Mouse (Mus musculus): ENCODE results near the gene Gm20388. TPM values are rescaled to one million over a fixed set of nuclear protein-coding genes. Genes with fewer than 3 reads are reported as not detected.
A peak's percentile ranks its signal among the peaks of the same experiment; 100 is the strongest.

Gene Gm20388
- polyA plus RNA-seq, 1 experiment from 2014 or later = not detected

DNA sequence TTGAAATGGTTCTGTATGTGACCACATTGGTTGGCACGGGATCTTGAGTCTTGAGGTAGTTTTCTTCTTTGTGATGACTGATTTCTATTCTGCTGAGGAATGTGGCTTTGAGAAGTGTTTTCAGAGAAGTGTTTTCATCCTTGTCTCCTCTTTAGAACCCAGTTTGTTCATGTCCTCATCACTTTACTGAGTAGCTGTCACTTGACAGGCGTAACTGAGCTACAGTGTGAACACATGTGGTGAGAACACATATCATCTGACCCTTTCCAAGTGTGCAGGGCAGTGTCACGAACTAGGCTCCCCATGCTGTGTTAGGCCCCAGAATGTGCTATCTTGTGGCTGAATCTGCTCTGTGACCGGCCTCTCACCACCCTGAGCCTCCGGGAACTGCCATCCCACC is 2181.8 kb downstream of the Gm20388 start:
- Histone ChIP-seq H3K27ac (ENCODE audit: low read depth, low read length) (no peak overlapping the region), H3K9ac (ENCODE audit: low read depth, low read length) (no peak overlapping the region), H3K27me3 (replicated peaks; ENCODE audit: control insufficient read depth, insufficient read depth, low read length) (no peaks in the 10 kb centered on the region), H3K36me3 (ENCODE audit: control insufficient read depth, insufficient read depth) (no peaks in the 10 kb centered on the region), H3K9me3 (ENCODE audit: control insufficient read depth) (no peaks in the 10 kb centered on the region), H3K4me1 (replicated peaks; ENCODE audit: control insufficient read depth, insufficient read depth, low read length) (no peaks in the 10 kb centered on the region), H3K4me3 (ENCODE audit: low read depth, low read length) (no peak overlapping the region), H3K4me2 (replicated peaks; ENCODE audit: low read depth) (no peak overlapping the region)
- WGBS = 89% methylated on average over 5 of the region's 5 CpGs
- ATAC-seq = no peak
- TF ChIP-seq CTCF (IDR thresholded peaks at IDR 0.05; ENCODE audit: low read depth) = no peak

DNA sequence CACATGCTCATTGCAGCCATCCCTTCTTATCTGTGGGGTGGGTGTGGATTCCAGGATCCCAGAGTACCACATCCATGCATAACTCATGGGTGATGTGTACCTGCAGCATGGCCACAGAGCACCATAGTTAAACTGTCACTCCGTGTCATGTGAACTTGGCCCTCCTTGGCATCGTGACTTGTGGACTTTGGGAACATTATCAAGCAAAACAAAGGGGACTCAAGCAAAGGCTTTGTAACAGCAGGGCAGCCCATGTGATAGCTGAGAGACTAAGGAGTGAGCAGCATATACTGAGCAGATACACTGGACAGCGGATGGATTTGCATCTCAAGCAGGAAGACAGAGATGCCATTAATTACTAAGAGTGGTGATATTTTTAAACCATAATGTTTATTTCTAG is 2188.1 kb downstream of the Gm20388 start:
- Histone ChIP-seq H3K4me3 (ENCODE audit: low read depth, low read length) (no peak overlapping the region), H3K27me3 (replicated peaks; ENCODE audit: control insufficient read depth, insufficient read depth, low read length) (no peaks in the 10 kb centered on the region), H3K9ac (ENCODE audit: low read depth, low read length) (no peak overlapping the region), H3K9me3 (ENCODE audit: control insufficient read depth) (no peaks in the 10 kb centered on the region), H3K36me3 (ENCODE audit: control insufficient read depth, insufficient read depth) (no peaks in the 10 kb centered on the region), H3K4me2 (replicated peaks; ENCODE audit: low read depth) (no peak overlapping the region), H3K4me1 (replicated peaks; ENCODE audit: control insufficient read depth, insufficient read depth, low read length) (no peaks in the 10 kb centered on the region), H3K27ac (ENCODE audit: low read depth, low read length) (no peak overlapping the region)
- peak; percentile 73 for ATAC-seq
- WGBS = 44% methylated on average over 3 of the region's 3 CpGs
- no peak for TF ChIP-seq CTCF (IDR thresholded peaks at IDR 0.05; ENCODE audit: low read depth)

DNA sequence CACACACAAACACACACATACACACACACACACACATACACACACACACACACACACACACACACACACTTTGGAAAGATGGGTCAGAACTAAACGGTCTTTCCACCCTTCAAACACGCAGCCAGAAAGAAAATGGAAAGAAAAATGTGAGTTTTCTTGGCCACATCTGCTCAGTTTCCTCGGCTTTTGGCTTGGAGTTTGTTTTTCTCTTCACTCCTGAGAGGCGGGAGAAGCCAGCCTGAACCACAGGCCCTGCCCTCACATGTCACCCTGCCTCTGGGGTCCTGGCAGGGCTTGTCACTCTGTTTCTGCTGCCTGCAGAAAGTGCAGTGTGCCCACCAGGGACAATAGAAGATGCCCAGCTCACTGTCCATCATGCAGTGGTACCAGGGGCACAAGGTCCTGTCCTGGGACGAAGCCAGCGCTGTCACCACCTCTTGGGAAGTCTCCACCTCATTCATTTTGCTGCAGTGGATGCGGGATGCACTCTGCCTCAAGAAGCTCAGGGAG is 2189.1 kb downstream of the Gm20388 start:
- TF ChIP-seq CTCF (IDR thresholded peaks at IDR 0.05; ENCODE audit: low read depth) = no peak
- Histone ChIP-seq H3K4me2 (replicated peaks; ENCODE audit: low read depth) (no peak overlapping the region), H3K27me3 (replicated peaks; ENCODE audit: control insufficient read depth, insufficient read depth, low read length) (no peaks in the 10 kb centered on the region), H3K9ac (ENCODE audit: low read depth, low read length) (no peak overlapping the region), H3K36me3 (ENCODE audit: control insufficient read depth, insufficient read depth) (no peaks in the 10 kb centered on the region), H3K4me3 (ENCODE audit: low read depth, low read length) (no peak overlapping the region), H3K9me3 (ENCODE audit: control insufficient read depth) (no peaks in the 10 kb centered on the region), H3K27ac (ENCODE audit: low read depth, low read length) (no peak overlapping the region), H3K4me1 (replicated peaks; ENCODE audit: control insufficient read depth, insufficient read depth, low read length) (no peaks in the 10 kb centered on the region)
- ATAC-seq = no peak
- WGBS = 68% methylated on average over 7 of the region's 7 CpGs

DNA sequence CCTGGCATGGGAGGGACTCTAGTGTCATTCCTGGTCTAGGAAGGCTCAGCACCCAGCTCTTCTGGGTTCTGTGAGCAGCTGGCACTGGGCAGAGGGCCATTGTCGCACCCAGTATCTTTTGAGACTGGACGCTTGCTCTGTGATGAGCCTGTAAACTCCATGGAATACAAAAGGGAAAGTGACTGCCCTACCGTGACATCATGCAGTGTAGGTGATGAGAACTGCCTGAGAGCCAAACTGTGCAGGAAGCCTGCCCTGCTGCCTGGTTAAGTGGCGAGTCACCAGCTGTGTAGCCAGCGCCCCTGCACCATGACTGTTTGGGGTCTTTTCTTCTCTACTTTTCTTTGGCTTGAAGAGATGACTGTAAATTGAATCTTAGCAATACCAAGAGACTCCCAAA is 2191.2 kb downstream of the Gm20388 start:
- WGBS = 77% methylated on average over 5 of the region's 5 CpGs
- no peaks in the 10 kb centered on the region for H3K36me3 ChIP-seq (ENCODE audit: control insufficient read depth, insufficient read depth)
- H3K27ac ChIP-seq (ENCODE audit: low read depth, low read length) = no peak overlapping the region
- H3K4me2 ChIP-seq (replicated peaks; ENCODE audit: low read depth) = no peak overlapping the region
- H3K27me3 ChIP-seq (replicated peaks; ENCODE audit: control insufficient read depth, insufficient read depth, low read length) = no peaks in the 10 kb centered on the region
- no peak for TF ChIP-seq CTCF (IDR thresholded peaks at IDR 0.05; ENCODE audit: low read depth)
- H3K4me1 ChIP-seq (replicated peaks; ENCODE audit: control insufficient read depth, insufficient read depth, low read length) = no peaks in the 10 kb centered on the region
- H3K4me3 ChIP-seq (ENCODE audit: low read depth, low read length) = no peak overlapping the region
- no peak overlapping the region for H3K9ac ChIP-seq (ENCODE audit: low read depth, low read length)
- ATAC-seq = no peak
- H3K9me3 ChIP-seq (ENCODE audit: control insufficient read depth) = no peaks in the 10 kb centered on the region

DNA sequence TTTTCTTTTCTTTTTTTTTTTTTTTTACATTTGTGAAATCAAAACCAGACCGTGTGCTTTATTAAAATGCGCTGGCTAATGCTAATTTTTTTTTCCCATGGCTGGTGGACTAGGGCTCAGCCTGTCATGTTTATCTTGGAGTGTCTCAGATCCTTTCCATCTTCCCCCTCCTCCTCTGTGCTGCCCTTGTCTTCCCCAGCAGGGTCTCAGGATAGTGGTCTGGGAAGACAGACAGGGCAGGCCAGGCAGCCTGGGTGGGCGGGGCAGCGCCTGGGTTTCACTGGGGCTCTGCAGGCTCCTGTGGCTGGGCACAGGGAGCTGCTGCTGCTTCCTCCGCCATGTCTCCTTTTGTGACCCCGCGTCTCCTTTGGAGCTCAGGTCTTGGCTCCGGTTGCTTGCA is 2191.6 kb downstream of the Gm20388 start:
- WGBS = 54% methylated on average over 8 of the region's 8 CpGs
- H3K4me3 ChIP-seq (ENCODE audit: low read depth, low read length) = no peak overlapping the region
- H3K4me1 ChIP-seq (replicated peaks; ENCODE audit: control insufficient read depth, insufficient read depth, low read length) = no peaks in the 10 kb centered on the region
- H3K9me3 ChIP-seq (ENCODE audit: control insufficient read depth) = no peaks in the 10 kb centered on the region
- H3K4me2 ChIP-seq (replicated peaks; ENCODE audit: low read depth) = no peak overlapping the region
- no peaks in the 10 kb centered on the region for H3K36me3 ChIP-seq (ENCODE audit: control insufficient read depth, insufficient read depth)
- no peaks in the 10 kb centered on the region for H3K27me3 ChIP-seq (replicated peaks; ENCODE audit: control insufficient read depth, insufficient read depth, low read length)
- no peak for ATAC-seq
- H3K27ac ChIP-seq (ENCODE audit: low read depth, low read length) = no peak overlapping the region
- H3K9ac ChIP-seq (ENCODE audit: low read depth, low read length) = no peak overlapping the region
- no peak for TF ChIP-seq CTCF (IDR thresholded peaks at IDR 0.05; ENCODE audit: low read depth)

DNA sequence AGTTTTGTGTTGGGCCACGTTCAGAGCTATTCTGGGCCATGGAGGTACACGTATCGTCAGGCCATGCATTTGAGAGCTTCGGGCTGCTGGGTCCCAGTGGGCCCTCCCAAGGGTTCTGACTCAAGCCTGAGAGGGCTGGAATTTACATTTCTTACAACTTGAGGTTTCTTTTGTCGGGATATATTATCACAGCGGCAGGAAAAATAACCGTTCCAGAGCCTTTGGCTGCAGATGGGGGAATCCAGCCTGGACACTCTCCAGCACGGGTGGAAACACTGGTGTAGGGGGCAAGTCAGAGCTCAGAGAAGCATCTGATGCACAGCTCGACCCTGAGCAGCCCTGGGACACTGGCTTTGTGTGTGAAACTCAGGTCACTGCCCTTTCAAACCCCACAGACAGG is 2192.6 kb downstream of the Gm20388 start:
- no peak for TF ChIP-seq CTCF (IDR thresholded peaks at IDR 0.05; ENCODE audit: low read depth)
- Histone ChIP-seq H3K4me2 (replicated peaks; ENCODE audit: low read depth) (no peak overlapping the region), H3K27ac (ENCODE audit: low read depth, low read length) (no peak overlapping the region), H3K9me3 (ENCODE audit: control insufficient read depth) (no peaks in the 10 kb centered on the region), H3K4me3 (ENCODE audit: low read depth, low read length) (no peak overlapping the region), H3K4me1 (replicated peaks; ENCODE audit: control insufficient read depth, insufficient read depth, low read length) (no peaks in the 10 kb centered on the region), H3K9ac (ENCODE audit: low read depth, low read length) (no peak overlapping the region), H3K36me3 (ENCODE audit: control insufficient read depth, insufficient read depth) (no peaks in the 10 kb centered on the region), H3K27me3 (replicated peaks; ENCODE audit: control insufficient read depth, insufficient read depth, low read length) (no peaks in the 10 kb centered on the region)
- 61% methylated on average over 9 of the region's 9 CpGs for WGBS
- no peak for ATAC-seq

DNA sequence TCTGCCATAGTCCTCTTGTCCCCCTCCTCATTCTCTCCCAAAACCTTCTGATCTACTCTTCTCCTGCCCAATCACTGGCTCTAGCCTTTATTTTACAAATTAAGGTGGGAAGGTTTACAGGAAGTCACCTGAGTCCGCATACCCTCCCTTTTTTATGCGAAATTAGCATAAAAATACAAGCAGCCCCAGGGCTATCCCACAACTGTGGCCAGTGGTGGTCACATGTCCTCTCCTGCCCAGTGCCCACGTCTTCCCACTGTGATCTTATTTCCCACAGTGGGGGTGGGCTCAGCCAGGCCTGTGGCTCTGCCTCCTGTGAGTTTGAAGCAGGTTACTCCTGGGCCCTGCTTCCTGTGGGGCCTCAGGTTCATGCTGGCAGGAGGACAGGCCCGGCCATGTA is 2194.0 kb downstream of the Gm20388 start:
- WGBS = 81% methylated on average over 4 of the region's 4 CpGs
- TF ChIP-seq CTCF (IDR thresholded peaks at IDR 0.05; ENCODE audit: low read depth) = no peak

More for the DNA sequence above, 2194.0 kb downstream of the Gm20388 start:
- Histone ChIP-seq H3K9ac (ENCODE audit: low read depth, low read length) (no peak overlapping the region), H3K36me3 (ENCODE audit: control insufficient read depth, insufficient read depth) (no peaks in the 10 kb centered on the region), H3K4me3 (ENCODE audit: low read depth, low read length) (no peak overlapping the region), H3K27ac (ENCODE audit: low read depth, low read length) (no peak overlapping the region), H3K9me3 (ENCODE audit: control insufficient read depth) (no peaks in the 10 kb centered on the region), H3K4me2 (replicated peaks; ENCODE audit: low read depth) (no peak overlapping the region), H3K27me3 (replicated peaks; ENCODE audit: control insufficient read depth, insufficient read depth, low read length) (no peaks in the 10 kb centered on the region), H3K4me1 (replicated peaks; ENCODE audit: control insufficient read depth, insufficient read depth, low read length) (no peaks in the 10 kb centered on the region)
- no peak for ATAC-seq
